Mouse (Mus musculus) lung, postnatal 0 days (tissue): ENCODE data around the gene D13Ertd608e. TPM values are rescaled to one million over a fixed set of nuclear protein-coding genes. Genes with fewer than 3 reads are reported as not detected.
"Not testable (repeated sequence)": the region's sequence is repeated elsewhere in the genome, so short reads cannot be mapped to it uniquely, and the experiment has no call there.

Experiments used
- ATAC-seq: fragments of 200-750 bp; cut with Nextera tagmentation; 2 replicates; pipeline ENCODE4 v1.8.0; 2017; ENCODE audit warnings: moderate library complexity
- DNase-seq: peaks from one replicate; pipeline ENCODE4 v3.0.0-alpha.2; 2016; ENCODE audit warnings: low spot score
- H3K27ac ChIP-seq: fragments of 300-500 bp; sonication (generic); 2 replicates; pipeline ENCODE4 v1.5.1; 2014; ENCODE audit warnings: antibody characterized with exemption, mild to moderate bottlenecking, low read length, mixed read lengths
- H3K27me3 ChIP-seq: fragments of 300-500 bp; sonication (generic); replicated peaks from 2 replicates; pipeline ENCODE4 v1.6.1; 2014; ENCODE audit warnings: low read length, mixed read lengths; ENCODE audit not compliant: insufficient read depth
- H3K36me3 ChIP-seq: fragments of 300-500 bp; sonication (generic); 2 replicates; pipeline ENCODE4 v1.6.1; 2014; ENCODE audit warnings: low read length, mixed read lengths; ENCODE audit not compliant: insufficient read depth
- H3K4me1 ChIP-seq: fragments of 300-500 bp; sonication (generic); 2 replicates; pipeline ENCODE4 v1.6.1; 2014; ENCODE audit warnings: antibody characterized with exemption, low read depth, low read length, mixed read lengths; ENCODE audit not compliant: insufficient read depth
- H3K4me2 ChIP-seq: fragments of 300-500 bp; sonication (generic); replicated peaks from 2 replicates; pipeline ENCODE4 v1.6.1; 2014; ENCODE audit warnings: low read depth, mild to moderate bottlenecking, low read length, moderate library complexity, mixed read lengths
- H3K4me3 ChIP-seq: fragments of 300-500 bp; sonication (generic); 2 replicates; pipeline ENCODE4 v1.5.1; 2014; ENCODE audit warnings: low read depth, low read length
- H3K9ac ChIP-seq: fragments of 300-500 bp; sonication (generic); replicated peaks from 2 replicates; pipeline ENCODE4 v1.6.1; 2014; ENCODE audit warnings: low read depth, mild to moderate bottlenecking
- H3K9me3 ChIP-seq: fragments of 300-500 bp; sonication (generic); 2 replicates; pipeline ENCODE4 v1.6.1; 2016; ENCODE audit warnings: low read length, mixed read lengths
- CTCF ChIP-seq: IDR thresholded peaks from 2 replicates; pipeline ENCODE4 v1.5.1; 2016; ENCODE audit warnings: antibody characterized with exemption, mild to moderate bottlenecking
- EP300 ChIP-seq: IDR thresholded peaks from 2 replicates; pipeline ENCODE4 v1.6.1; 2016; ENCODE audit warnings: antibody characterized with exemption, mild to moderate bottlenecking, control low read depth
- WGBS: fragments of 180-500 bp; shearing (Covaris S2); extraction: QIAGEN DNeasy Blood & Tissue Kit; methylation state at CpG from one replicate; pipeline ENCODE4 v1.1.7; 2014; 5-methylcytosine and 5-hydroxymethylcytosine counted together
- polyA plus RNA-seq: library from polyadenylated mRNA; unstranded; fragments of >200 nt; fragmentation: Nextera tagmentation; extraction: Ambion mirVana; gene quantifications from 2 replicates; pipeline ENCODE4 v1.2.1, GENCODE M21; 2015

Gene D13Ertd608e
- polyA plus RNA-seq, 1 experiment from 2014 or later = not detected

- Histone ChIP-seq H3K9ac (no peak overlapping the region), H3K4me2 (no peak overlapping the region), H3K36me3 (no peaks in the 10 kb centered on the region), H3K4me1 (no peaks in the 10 kb centered on the region), H3K27ac (no peak overlapping the region), H3K9me3 (no peaks in the 10 kb centered on the region), H3K4me3 (no peak overlapping the region), H3K27me3 (no peaks in the 10 kb centered on the region)
- WGBS = 37% methylated on average over 4 of the region's 4 CpGs
- DNase-seq (no peak), ATAC-seq (no peak)
- TF ChIP-seq CTCF (no peak), EP300 (no peak)
Observed at GRCm38 (mm10) chr13:119797656-119798055, 38.1 kb upstream of the D13Ertd608e start.

- Histone ChIP-seq H3K9me3 (no peaks in the 10 kb centered on the region), H3K36me3 (no peaks in the 10 kb centered on the region), H3K4me2 (no peak overlapping the region), H3K27ac (no peak overlapping the region), H3K4me3 (no peak overlapping the region), H3K4me1 (no peaks in the 10 kb centered on the region), H3K27me3 (no peaks in the 10 kb centered on the region), H3K9ac (no peak overlapping the region)
- ATAC-seq (no peak), DNase-seq (peak; percentile 8)
- 71% methylated on average over 2 of the region's 2 CpGs for WGBS
- TF ChIP-seq CTCF = no peak
- TF ChIP-seq EP300 = no peak
Observed at GRCm38 (mm10) chr13:119808937-119809336, 26.9 kb upstream of the D13Ertd608e start.

- TF ChIP-seq EP300 (no peak), CTCF (no peak)
- Histone ChIP-seq H3K9ac (no peak overlapping the region), H3K4me1 (no peaks in the 10 kb centered on the region), H3K27me3 (no peaks in the 10 kb centered on the region), H3K27ac (no peak overlapping the region), H3K36me3 (no peaks in the 10 kb centered on the region), H3K4me3 (no peak overlapping the region), H3K9me3 (no peaks in the 10 kb centered on the region), H3K4me2 (no peak overlapping the region)
- WGBS = 81% methylated on average over 9 of the region's 9 CpGs
- DNase-seq = no peak
- no peak for ATAC-seq
Observed at GRCm38 (mm10) chr13:119810031-119810430, 25.8 kb upstream of the D13Ertd608e start.

- TF ChIP-seq EP300 (no peak), CTCF (no peak)
- Histone ChIP-seq H3K4me1 (no peaks in the 10 kb centered on the region), H3K9ac (no peak overlapping the region), H3K9me3 (no peaks in the 10 kb centered on the region), H3K27me3 (no peaks in the 10 kb centered on the region), H3K27ac (no peak overlapping the region), H3K4me2 (no peak overlapping the region), H3K36me3 (no peaks in the 10 kb centered on the region), H3K4me3 (no peak overlapping the region)
- ATAC-seq (no peak), DNase-seq (no peak)
- WGBS = 33% methylated on average over 8 of the region's 8 CpGs
Observed at GRCm38 (mm10) chr13:119816798-119817197, 19.0 kb upstream of the D13Ertd608e start.

GRCm38 (mm10) chr13:119817579-119818206, 18.1 kb upstream of the D13Ertd608e start:
- H3K36me3 ChIP-seq = no peaks in the 10 kb centered on the region
- no peak overlapping the region for H3K4me2 ChIP-seq
- no peak overlapping the region for H3K4me3 ChIP-seq
- no peak overlapping the region for H3K9ac ChIP-seq
- H3K9me3 ChIP-seq = no peaks in the 10 kb centered on the region
- H3K27ac ChIP-seq = no peak overlapping the region
- H3K4me1 ChIP-seq = no peaks in the 10 kb centered on the region
- no peaks in the 10 kb centered on the region for H3K27me3 ChIP-seq
- 27% methylated on average over 2 of the region's 2 CpGs for WGBS
- ATAC-seq = no peak
- no peak for DNase-seq
- no peak for TF ChIP-seq CTCF
- no peak for TF ChIP-seq EP300

- ATAC-seq, H3K4me3 ChIP-seq, H3K27ac ChIP-seq, H3K4me1 ChIP-seq, H3K27me3 ChIP-seq, H3K4me2 ChIP-seq, DNase-seq, H3K9me3 ChIP-seq, H3K36me3 ChIP-seq, H3K9ac ChIP-seq: not testable (repeated sequence)
Observed at GRCm38 (mm10) chr13:119830116-119830515, 5.7 kb upstream of the D13Ertd608e start, which contains the start of gene AF067063. Gene AF067063 (minus strand): TSS chr13:119830216.
